Mouse (Mus musculus) effector memory CD4-positive, alpha-beta T cell, adult 5 months (primary cell): ENCODE results near the gene Csl. TPM values are rescaled to one million over a fixed set of nuclear protein-coding genes. Genes with fewer than 3 reads are reported as not detected.

Experiments
- polyA plus RNA-seq: library from polyadenylated mRNA; unstranded; fragments of 100-300 nt; shearing (Covaris generic); gene quantifications from one replicate; pipeline ENCODE4 v1.2.1, GENCODE M21; 2017

Gene Csl
- 0.20 TPM for polyA plus RNA-seq

GRCm38 (mm10) chr10:99759558-99759957 is at the start of gene Csl:
TSS of gene Csl (minus strand) at chr10:99759658.

